Mouse (Mus musculus) cerebellum, adult 9-11 months (tissue): ENCODE data around the gene Tmc8.
A peak's percentile ranks its signal among the peaks of the same experiment; 100 is the strongest.
"Not testable (repeated sequence)": the region's sequence is repeated elsewhere in the genome, so short reads cannot be mapped to it uniquely, and the experiment has no call there.

Experiments used
- DNase-seq: peaks from one replicate; pipeline ENCODE4 v3.0.0; 2022

Tmc8 gene

GRCm38 (mm10) chr11:117798160-117798541, 16.3 kb downstream of the Tmc8 start:
- DNase-seq, result no peak

- no peak for DNase-seq
These were observed 17.3 kb downstream of the Tmc8 start for GRCm38 (mm10) chr11:117799174-117799573.

- DNase-seq, result no peak
These were observed 18.2 kb downstream of the Tmc8 start for GRCm38 (mm10) chr11:117800038-117800437.

GRCm38 (mm10) chr11:117801650-117802049, 19.8 kb downstream of the Tmc8 start:
- no peak for DNase-seq

GRCm38 (mm10) chr11:117803166-117803688, 21.4 kb downstream of the Tmc8 start:
- no peak for DNase-seq

GRCm38 (mm10) chr11:117806781-117807180, 24.9 kb downstream of the Tmc8 start:
- no peak for DNase-seq

GRCm38 (mm10) chr11:117809407-117810311, 27.8 kb downstream of the Tmc8 start, which contains the start of the genes Gm20708 and Syngr2:
TSS of gene Gm20708 (plus strand) at chr11:117809668.
TSS of gene Syngr2 (plus strand) at chr11:117809668.
- DNase-seq, result no peak

GRCm38 (mm10) chr11:117810401-117811046, 28.6 kb downstream of the Tmc8 start:
- peak; percentile 31 for DNase-seq

GRCm38 (mm10) chr11:117813867-117814266, 32.0 kb downstream of the Tmc8 start:
- no peak for DNase-seq

- DNase-seq, result no peak
These were observed 33.0 kb downstream of the Tmc8 start for GRCm38 (mm10) chr11:117814704-117815366.

- DNase-seq, result not testable (repeated sequence)
These were observed 34.0 kb downstream of the Tmc8 start for GRCm38 (mm10) chr11:117815850-117816249.

GRCm38 (mm10) chr11:117816389-117816996, 34.6 kb downstream of the Tmc8 start:
- DNase-seq, result no peak

GRCm38 (mm10) chr11:117819095-117819494, 37.2 kb downstream of the Tmc8 start:
- no peak for DNase-seq

GRCm38 (mm10) chr11:117820173-117820572, 38.3 kb downstream of the Tmc8 start:
- DNase-seq, result no peak

- DNase-seq, result no peak
These were observed 40.0 kb downstream of the Tmc8 start for GRCm38 (mm10) chr11:117821868-117822267.

GRCm38 (mm10) chr11:117822728-117823241, 40.9 kb downstream of the Tmc8 start:
- no peak for DNase-seq

GRCm38 (mm10) chr11:117823411-117823810, 41.5 kb downstream of the Tmc8 start:
- no peak for DNase-seq

- peak; percentile 70 for DNase-seq
These were observed 42.4 kb downstream of the Tmc8 start for GRCm38 (mm10) chr11:117824060-117824969.

- no peak for DNase-seq
These were observed 43.6 kb downstream of the Tmc8 start, which contains the start of the genes Afmid and Tk1 for GRCm38 (mm10) chr11:117825333-117826101. TSS of gene Afmid (plus strand) at chr11:117825924. TSS of gene Tk1 (minus strand) at chr11:117826092.

GRCm38 (mm10) chr11:117826164-117826563, 44.3 kb downstream of the Tmc8 start:
- DNase-seq, result no peak
